In genomic region chr11:67350153-67350768, GRCm38 (mm10) we compare ENCODE assay signal across 8 mouse cellular contexts. TPM values are rescaled to one million over a fixed set of nuclear protein-coding genes. Genes with fewer than 3 reads are reported as not detected.
DNase-seq lines count a peak whose midpoint lies in the region; ATAC-seq and TF ChIP-seq lines count a peak whose summit lies in the region.

No protein-coding gene starts in this region.

- DNase-seq in B cell, adult 2 months = peak; percentile 61 to 63
- DNase-seq in adrenal gland, postnatal 25 days = peak; percentile 74
- DNase-seq in embryo, embryonic 9.5 days (ENCODE audit: extremely low spot score) = peak; percentile 68
- peak; percentile 84 for DNase-seq in kidney, adult 9 months
- DNase-seq in limb, embryonic 10.5 days (ENCODE audit: low spot score) = peak; percentile 81

- no peak overlapping the region for H3K4me2 ChIP-seq in neural tube, embryonic 12.5 days (replicated peaks)

- no peak for TF ChIP-seq POLR2A in testis, adult 2 months (IDR thresholded peaks at IDR 0.05; ENCODE audit: control insufficient read depth, low read depth, low read length)

- no peaks in the 10 kb centered on the region for H3K9me3 ChIP-seq in limb, embryonic 10.5 days (replicated peaks)
- H3K9me3 ChIP-seq in neural tube, embryonic 12.5 days = no peaks in the 10 kb centered on the region

- H3K36me3 ChIP-seq in limb, embryonic 10.5 days = no peaks in the 10 kb centered on the region
- no peaks in the 10 kb centered on the region for H3K36me3 ChIP-seq in neural tube, embryonic 12.5 days
- no peaks in the 10 kb centered on the region for H3K36me3 ChIP-seq in testis, adult 2 months (ENCODE audit: control insufficient read depth, insufficient read depth, low read length)

- no peaks in the 10 kb centered on the region for H3K4me1 ChIP-seq in limb, embryonic 10.5 days
- no peaks in the 10 kb centered on the region for H3K4me1 ChIP-seq in neural tube, embryonic 12.5 days
- no peaks in the 10 kb centered on the region; the same call in 1 of the 2 replicates for H3K4me1 ChIP-seq in testis, adult 2 months (ENCODE audit: control insufficient read depth, insufficient read depth, low read length)

- no peaks in the 10 kb centered on the region for H3K27me3 ChIP-seq in limb, embryonic 10.5 days (ENCODE audit: low read depth, poor library complexity, severe bottlenecking)
- H3K27me3 ChIP-seq in neural tube, embryonic 12.5 days (replicated peaks) = no peaks in the 10 kb centered on the region
- H3K27me3 ChIP-seq in testis, adult 2 months (ENCODE audit: control insufficient read depth, insufficient read depth, low read length) = no peaks in the 10 kb centered on the region

- H3K9ac ChIP-seq in neural tube, embryonic 12.5 days = no peak overlapping the region

- no peak overlapping the region for H3K4me3 ChIP-seq in limb, embryonic 10.5 days
- H3K4me3 ChIP-seq in neural tube, embryonic 12.5 days = no peak overlapping the region
- no peak overlapping the region for H3K4me3 ChIP-seq in testis, adult 2 months (ENCODE audit: control insufficient read depth, low read depth, low read length)

- 50% methylated on average over 14 of the region's 14 CpGs for WGBS in limb, embryonic 10.5 days
- WGBS in neural tube, embryonic 12.5 days = 58% methylated on average over 14 of the region's 14 CpGs

- H3K27ac ChIP-seq in limb, embryonic 10.5 days = no peak overlapping the region
- no peak overlapping the region for H3K27ac ChIP-seq in neural tube, embryonic 12.5 days
- H3K27ac ChIP-seq in testis, adult 2 months (ENCODE audit: control insufficient read depth, insufficient read depth, low read depth, low read length) = no peak overlapping the region

- peak; percentile 87 for TF ChIP-seq CTCF in testis, adult 2 months (IDR thresholded peaks at IDR 0.05; ENCODE audit: control insufficient read depth, insufficient read depth, insufficient replicate concordance, low read depth, low read length)

- peak; percentile 63; the same call in 1 of the 2 replicates for ATAC-seq in granulocyte monocyte progenitor cell, adult 5-6 weeks (replicated peaks; ENCODE audit: poor library complexity, severe bottlenecking)
- peak; percentile 76; the same call in 1 of the 2 replicates for ATAC-seq in neural tube, embryonic 12.5 days (ENCODE audit: low FRiP score, low read depth)

RNA-seq across cellular contexts. Expression of gene Myh13, which starts 28.8 kb away (rescaled TPM):
- not detected in 2 replicates for total RNA-seq in adrenal gland, postnatal 25 days (2021)
- total RNA-seq in granulocyte monocyte progenitor cell, adult 5-6 weeks (2014; fragmentation: Nextera tagmentation) = not detected in 2 replicates
- not detected in 2 replicates for total RNA-seq in granulocyte monocyte progenitor cell, adult 5-6 weeks (2017)
- polyA plus RNA-seq in limb, embryonic 10.5 days (2016; fragmentation: Nextera tagmentation; extraction: Ambion mirVana) = not detected in 2 replicates
- polyA plus RNA-seq in neural tube, embryonic 12.5 days (2016; fragmentation: Nextera tagmentation; extraction: Ambion mirVana) = not detected in 2 replicates
- 0.18 and 0.25 TPM in 2 replicates for polyA plus RNA-seq in testis, adult 2 months (2012; rRNA removed)
